Mouse (Mus musculus) C2C12 (cell line): ENCODE results near the gene Tmem139. TPM values are rescaled to one million over a fixed set of nuclear protein-coding genes. Genes with fewer than 3 reads are reported as not detected.

ENCODE experiments used
- H3K27me3 ChIP-seq: one replicate; pipeline ENCODE4 v1.6.1; 2011; ENCODE audit not compliant: control insufficient read depth, insufficient read depth, insufficient read length
- H3K36me3 ChIP-seq: one replicate; pipeline ENCODE4 v1.6.1; 2011; ENCODE audit not compliant: control insufficient read depth, insufficient read depth
- H3K4me3 ChIP-seq: one replicate; pipeline ENCODE4 v1.5.1; 2011; ENCODE audit warnings: mild to moderate bottlenecking, control low read depth; ENCODE audit not compliant: poor library complexity, insufficient read depth, severe bottlenecking
- H3K79me2 ChIP-seq: one replicate; pipeline ENCODE4 v1.6.1; 2011; ENCODE audit not compliant: control insufficient read depth, insufficient read depth
- H3K79me3 ChIP-seq: one replicate; pipeline ENCODE4 v1.6.1; 2011; ENCODE audit warnings: low read depth, control low read depth
- H3ac ChIP-seq: one replicate; pipeline ENCODE3; 2011; ENCODE audit warnings: low read depth; ENCODE audit not compliant: control insufficient read depth, insufficient read length
- CEBPB ChIP-seq: IDR thresholded peaks from one replicate; pipeline ENCODE4 v1.6.1; 2011; ENCODE audit warnings: low read depth, mild to moderate bottlenecking, control low read depth, moderate library complexity
- CTCF ChIP-seq: IDR thresholded peaks from one replicate; pipeline ENCODE4 v1.5.1; 2011; ENCODE audit not compliant: control insufficient read depth, insufficient read depth, insufficient read length
- FOSL1 ChIP-seq: IDR thresholded peaks from one replicate; pipeline ENCODE4 v1.8.0; 2011; ENCODE audit warnings: mild to moderate bottlenecking, low read length; ENCODE audit not compliant: poor library complexity, insufficient read depth, severe bottlenecking
- MAX ChIP-seq: IDR thresholded peaks from one replicate; pipeline ENCODE4 v1.6.1; 2011; ENCODE audit warnings: mild to moderate bottlenecking, control low read depth
- MYOD1 ChIP-seq: IDR thresholded peaks from one replicate; pipeline ENCODE4 v1.6.1; 2011; ENCODE audit warnings: low read depth; ENCODE audit not compliant: control insufficient read depth, insufficient read length
- MYOG ChIP-seq: IDR thresholded peaks from one replicate; pipeline ENCODE4 v1.6.1; 2011; ENCODE audit not compliant: control insufficient read depth, insufficient read length; ENCODE audit errors: extremely low read depth
- USF1 ChIP-seq: IDR thresholded peaks from one replicate; pipeline ENCODE4 v1.6.1; 2011; ENCODE audit warnings: low read depth, mild to moderate bottlenecking, control low read depth, moderate library complexity
- polyA plus RNA-seq: library from polyadenylated mRNA; unstranded; fragments of >200 nt; fragmentation: generic; extraction: Trizol; gene quantifications from one replicate; pipeline ENCODE4 v1.2.1, GENCODE M21; 2012; ENCODE audit warnings: missing spikeins

The Tmem139 gene
- polyA plus RNA-seq, 1 experiment: 0.04 TPM

DNA sequence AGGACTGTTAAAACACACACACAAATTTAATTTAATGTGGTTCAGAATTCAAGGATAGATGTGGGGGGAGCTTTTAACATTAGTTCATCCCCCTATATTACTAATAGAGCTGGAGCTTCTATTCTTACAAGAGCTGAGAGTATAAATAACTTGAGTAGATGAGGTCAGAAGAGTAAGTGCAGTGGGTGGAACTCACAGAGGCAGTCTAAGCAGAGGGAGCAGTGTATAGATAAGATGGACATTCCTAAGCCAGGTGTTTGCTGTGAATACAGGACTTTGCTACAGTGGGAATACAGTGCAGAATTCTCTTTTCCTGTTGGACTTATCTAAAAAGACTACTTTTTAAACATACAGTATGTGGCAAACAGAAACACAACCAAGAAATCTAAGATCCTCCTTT, 9.0 kb downstream of the Tmem139 start:
- peaks cover 27% of the 10 kb centered on the region for H3K79me3 ChIP-seq
- TF ChIP-seq MYOG (no peak), MAX (no peak), USF1 (no peak), FOSL1 (no peak), CTCF (no peak), MYOD1 (no peak), CEBPB (no peak)
- H3K79me2 ChIP-seq: peaks cover 30% of the 10 kb centered on the region
- no peak overlapping the region for H3ac ChIP-seq
- H3K4me3 ChIP-seq: no peak overlapping the region
- no peaks in the 10 kb centered on the region for H3K27me3 ChIP-seq
- peaks cover 87% of the 10 kb centered on the region for H3K36me3 ChIP-seq

DNA sequence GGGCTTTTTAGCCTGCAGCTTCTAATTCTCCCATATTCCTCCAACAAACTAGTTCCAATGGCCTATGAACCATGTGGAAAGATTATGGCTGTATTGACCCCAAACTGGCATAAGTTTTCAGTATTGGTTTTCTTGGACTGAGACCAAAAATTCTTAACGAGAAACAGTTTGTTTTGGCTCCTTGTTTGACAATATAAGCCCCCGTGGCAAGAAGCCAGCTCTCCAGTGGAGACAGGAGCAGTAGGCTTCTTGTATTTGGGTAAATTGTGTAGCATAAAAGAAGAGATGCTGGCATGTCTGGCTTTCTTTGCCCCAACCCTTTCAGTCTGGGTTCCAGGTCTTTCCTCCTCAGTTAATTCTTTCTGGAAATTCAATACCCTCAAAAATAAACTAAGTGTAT, 14.4 kb downstream of the Tmem139 start:
- Histone ChIP-seq H3K79me2 (no peaks in the 10 kb centered on the region), H3ac (no peak overlapping the region), H3K4me3 (no peak overlapping the region), H3K36me3 (peaks cover 97% of the 10 kb centered on the region), H3K79me3 (peaks cover 2% of the 10 kb centered on the region), H3K27me3 (no peaks in the 10 kb centered on the region)
- no peak for TF ChIP-seq CTCF
- no peak for TF ChIP-seq MAX
- no peak for TF ChIP-seq MYOG
- TF ChIP-seq USF1: no peak
- TF ChIP-seq CEBPB: no peak
- TF ChIP-seq FOSL1: no peak
- TF ChIP-seq MYOD1: no peak

DNA sequence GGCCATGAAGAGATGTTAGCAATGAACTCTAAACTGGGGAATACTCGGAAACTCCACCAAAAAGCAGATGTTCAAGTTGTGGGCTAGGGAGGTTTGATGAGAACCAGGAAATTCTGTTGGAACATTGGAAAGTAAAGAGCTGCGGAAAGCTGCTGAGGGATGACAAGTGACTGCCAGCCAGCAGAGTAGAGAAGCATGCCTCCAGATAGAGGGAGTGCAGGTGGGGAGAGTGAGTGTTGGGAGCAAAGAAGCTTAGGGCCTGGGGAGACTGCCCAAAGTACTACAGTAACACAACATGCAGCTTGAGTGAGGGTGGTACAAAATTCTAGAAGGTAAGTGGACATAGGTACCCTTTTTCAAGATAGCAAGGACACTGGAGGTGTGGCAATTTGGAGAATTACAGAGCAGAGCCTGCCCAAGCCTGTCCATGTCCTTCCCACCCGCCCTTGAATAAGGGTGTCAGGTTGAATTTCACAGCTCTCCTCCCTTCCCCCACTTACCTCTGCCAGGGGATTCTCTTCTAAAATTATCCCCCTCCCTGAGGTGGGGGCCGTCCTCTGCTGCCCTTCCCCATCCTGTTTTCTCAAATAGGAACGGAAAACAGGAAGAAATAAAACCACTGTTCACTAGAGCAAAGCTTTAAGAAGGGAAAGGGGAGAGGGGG, 21.2 kb downstream of the Tmem139 start:
- Histone ChIP-seq H3K36me3 (peaks cover 54% of the 10 kb centered on the region), H3K27me3 (no peaks in the 10 kb centered on the region), H3K79me3 (no peaks in the 10 kb centered on the region), H3K79me2 (no peaks in the 10 kb centered on the region), H3K4me3 (no peak overlapping the region), H3ac (no peak overlapping the region)
- TF ChIP-seq CEBPB: no peak
- TF ChIP-seq CTCF: no peak
- TF ChIP-seq FOSL1: no peak
- TF ChIP-seq MYOD1: no peak
- no peak for TF ChIP-seq MAX
- TF ChIP-seq MYOG: no peak
- TF ChIP-seq USF1: no peak

GRCm38 (mm10) chr6:42286448-42286847, 24.7 kb downstream of the Tmem139 start, which contains the start of gene Clcn1:
Gene Clcn1 (plus strand): TSS chr6:42286685.
- no peak within 1 kb of the TSS for H3ac ChIP-seq
- no peaks in the 10 kb centered on the region for H3K79me3 ChIP-seq
- H3K27me3 ChIP-seq: no peaks in the 10 kb centered on the region
- H3K79me2 ChIP-seq: no peaks in the 10 kb centered on the region
- peaks cover 21% of the 10 kb centered on the region for H3K36me3 ChIP-seq
- H3K4me3 ChIP-seq: no peak within 1 kb of the TSS
- TF ChIP-seq FOSL1 (no peak), USF1 (no peak), MYOG (no peak), CEBPB (no peak), MYOD1 (no peak), CTCF (no peak), MAX (no peak)

DNA sequence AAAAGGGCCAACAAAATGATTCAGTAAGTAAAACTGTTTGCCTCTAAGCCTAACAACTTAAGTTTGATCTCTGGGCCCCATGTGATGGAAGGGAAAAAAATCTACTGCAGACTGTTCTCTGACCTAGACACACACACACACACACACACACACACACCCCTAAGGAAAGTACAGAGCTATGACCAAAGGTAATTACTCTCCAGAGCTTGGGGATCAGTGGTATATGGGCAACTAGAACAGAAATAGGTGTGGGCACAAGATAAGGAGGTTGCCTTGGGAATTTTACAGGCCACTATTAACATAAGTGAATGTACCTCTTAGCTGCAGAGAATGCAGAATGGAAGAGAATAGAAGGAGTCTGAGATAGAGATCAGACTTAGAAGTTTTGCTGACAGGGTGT, 25.8 kb downstream of the Tmem139 start:
- H3K79me2 ChIP-seq: no peaks in the 10 kb centered on the region
- H3K4me3 ChIP-seq: no peak overlapping the region
- H3ac ChIP-seq: no peak overlapping the region
- H3K27me3 ChIP-seq: no peaks in the 10 kb centered on the region
- H3K79me3 ChIP-seq: no peaks in the 10 kb centered on the region
- H3K36me3 ChIP-seq: peaks cover 10% of the 10 kb centered on the region
- no peak for TF ChIP-seq USF1
- TF ChIP-seq MYOD1: no peak
- TF ChIP-seq MYOG: no peak
- no peak for TF ChIP-seq CEBPB
- TF ChIP-seq FOSL1: no peak
- no peak for TF ChIP-seq CTCF
- TF ChIP-seq MAX: no peak

DNA sequence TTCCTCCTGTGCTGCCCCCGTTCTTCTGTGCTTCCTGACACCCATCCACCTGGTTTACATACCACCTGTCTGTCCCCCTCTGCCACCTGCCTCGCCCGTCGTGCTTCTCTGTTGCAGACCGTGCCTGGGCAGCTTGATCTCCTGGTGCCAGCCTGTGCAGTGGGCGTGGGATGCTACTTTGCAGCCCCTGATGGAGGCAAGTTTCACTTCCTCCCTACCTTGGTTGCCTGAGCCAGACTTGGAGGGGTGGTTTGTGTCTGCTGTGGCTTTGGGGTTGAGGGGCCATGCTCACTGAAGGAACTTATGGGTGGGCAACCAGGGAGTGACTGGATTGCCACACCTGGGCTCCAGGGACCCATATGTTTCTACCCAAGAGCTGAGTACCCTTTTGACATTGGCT, 31.6 kb downstream of the Tmem139 start:
- no peaks in the 10 kb centered on the region for H3K79me2 ChIP-seq
- no peak for TF ChIP-seq MYOD1
- TF ChIP-seq MYOG: no peak
- TF ChIP-seq FOSL1: no peak
- no peak for TF ChIP-seq CTCF
- no peak for TF ChIP-seq CEBPB
- no peak for TF ChIP-seq MAX
- TF ChIP-seq USF1: no peak
- H3K79me3 ChIP-seq: no peaks in the 10 kb centered on the region
- no peak overlapping the region for H3K4me3 ChIP-seq
- H3K36me3 ChIP-seq: no peaks in the 10 kb centered on the region
- no peak overlapping the region for H3ac ChIP-seq
- H3K27me3 ChIP-seq: no peaks in the 10 kb centered on the region
